Mouse (Mus musculus) embryonic facial prominence, embryonic 11.5 days (tissue): ENCODE results near the gene Mocs3. TPM values are rescaled to one million over a fixed set of nuclear protein-coding genes. Genes with fewer than 3 reads are reported as not detected.

Experiments used
- ATAC-seq: fragments of 200-750 bp; cut with Nextera tagmentation; replicated peaks from 2 replicates; pipeline ENCODE4 v1.8.0; 2017; ENCODE audit warnings: low read depth; ENCODE audit not compliant: insufficient number of reproducible peaks, low FRiP score, low TSS enrichment
- DNase-seq: peaks from one replicate; pipeline ENCODE4 v3.0.0-alpha.2; 2015; ENCODE audit warnings: low spot score
- H3K27ac ChIP-seq: fragments of 300-500 bp; sonication (generic); replicated peaks from 2 replicates; pipeline ENCODE4 v1.5.1; 2014; ENCODE audit warnings: mild to moderate bottlenecking, low read depth, low read length, control low read depth
- H3K27me3 ChIP-seq: fragments of 300-500 bp; sonication (generic); 2 replicates; pipeline ENCODE4 v1.6.1; 2014; ENCODE audit warnings: mild to moderate bottlenecking, low read length, moderate library complexity, mixed read lengths; ENCODE audit not compliant: control insufficient read depth, insufficient read depth
- H3K36me3 ChIP-seq: fragments of 300-500 bp; sonication (generic); replicated peaks from 2 replicates; pipeline ENCODE4 v1.6.1; 2014; ENCODE audit warnings: low read depth, mild to moderate bottlenecking, low read length, moderate library complexity, mixed read lengths; ENCODE audit not compliant: control insufficient read depth, insufficient read depth
- H3K4me1 ChIP-seq: fragments of 300-500 bp; sonication (generic); 2 replicates; pipeline ENCODE4 v1.6.1; 2014; ENCODE audit warnings: low read length, mixed read lengths; ENCODE audit not compliant: control insufficient read depth, insufficient read depth
- H3K4me2 ChIP-seq: fragments of 300-500 bp; sonication (generic); 2 replicates; pipeline ENCODE4 v1.6.1; 2014; ENCODE audit warnings: low read depth, mild to moderate bottlenecking, control low read depth, low read length, moderate library complexity
- H3K4me3 ChIP-seq: fragments of 300-500 bp; sonication (generic); 2 replicates; pipeline ENCODE4 v1.5.1; 2014; ENCODE audit warnings: low read depth, low read length, control low read depth
- H3K9ac ChIP-seq: fragments of 300-500 bp; sonication (generic); replicated peaks from 2 replicates; pipeline ENCODE4 v1.6.1; 2014; ENCODE audit warnings: mild to moderate bottlenecking, control low read depth, low read length
- H3K9me3 ChIP-seq: fragments of 300-500 bp; sonication (generic); replicated peaks from 2 replicates; pipeline ENCODE4 v1.6.1; 2016; ENCODE audit warnings: mild to moderate bottlenecking, low read length, inconsistent platforms, mixed read lengths; ENCODE audit not compliant: control insufficient read depth
- WGBS: fragments of 180-500 bp; shearing (Covaris S2); extraction: QIAGEN DNeasy Blood & Tissue Kit; methylation state at CpG from one replicate; pipeline ENCODE4 v1.1.7; 2014; 5-methylcytosine and 5-hydroxymethylcytosine counted together
- polyA plus RNA-seq: library from polyadenylated mRNA; unstranded; fragments of >200 nt; fragmentation: Nextera tagmentation; extraction: Ambion mirVana; gene quantifications from 2 replicates; pipeline ENCODE4 v1.2.1, GENCODE M21; 2014

Gene Mocs3
- polyA plus RNA-seq, 1 experiment from 2014 or later, result 7.6 TPM

- no peak overlapping the region for H3K27ac ChIP-seq
- peaks cover 4% of the 10 kb centered on the region for H3K4me1 ChIP-seq
- no peak; the same call in 1 of the 2 replicates for ATAC-seq
- H3K4me3 ChIP-seq, result peak overlapping the region; percentile 100
- peak overlapping the region; percentile 88 for H3K9ac ChIP-seq
- WGBS, result 20% methylated on average over 41 of the region's 41 CpGs
- H3K4me2 ChIP-seq, result peak overlapping the region; percentile 99
- no peak for DNase-seq
- peaks cover 2% of the 10 kb centered on the region; the same call in 1 of the 2 replicates for H3K36me3 ChIP-seq
- H3K27me3 ChIP-seq, result no peaks in the 10 kb centered on the region
- H3K9me3 ChIP-seq, result no peaks in the 10 kb centered on the region
These were observed 1.1 kb upstream of the Mocs3 start for GRCm38 (mm10) chr2:168229116-168230025.

DNA sequence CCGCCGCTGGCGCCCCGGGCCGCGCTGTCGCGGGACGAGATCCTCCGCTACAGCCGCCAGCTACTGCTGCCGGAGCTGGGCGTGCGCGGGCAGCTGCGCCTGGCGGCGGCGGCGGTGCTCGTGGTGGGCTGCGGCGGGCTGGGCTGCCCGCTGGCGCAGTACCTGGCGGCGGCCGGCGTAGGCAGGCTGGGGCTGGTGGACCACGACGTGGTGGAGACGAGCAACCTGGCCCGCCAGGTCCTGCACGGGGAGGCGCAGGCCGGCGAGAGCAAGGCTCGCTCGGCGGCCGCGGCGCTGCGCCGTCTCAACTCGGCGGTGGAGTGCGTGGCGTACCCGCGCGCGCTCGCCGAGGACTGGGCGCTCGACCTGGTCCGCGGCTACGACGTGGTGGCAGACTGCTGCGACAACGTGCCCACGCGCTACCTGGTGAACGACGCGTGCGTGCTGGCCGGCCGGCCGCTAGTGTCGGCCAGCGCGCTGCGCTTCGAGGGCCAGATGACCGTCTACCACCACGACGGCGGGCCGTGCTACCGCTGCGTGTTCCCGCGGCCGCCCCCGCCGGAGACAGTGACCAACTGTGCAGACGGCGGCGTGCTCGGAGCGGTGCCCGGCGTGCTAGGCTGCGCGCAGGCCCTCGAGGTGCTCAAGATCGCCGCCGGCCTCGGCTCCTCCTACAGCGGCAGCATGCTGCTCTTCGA lies 500 bp downstream of the Mocs3 start:
- H3K36me3 ChIP-seq, result no peaks in the 10 kb centered on the region; the same call in 1 of the 2 replicates
- H3K9me3 ChIP-seq, result no peaks in the 10 kb centered on the region
- peak overlapping the region; percentile 100 for H3K4me3 ChIP-seq
- ATAC-seq, result peak; percentile 49
- peaks cover 4% of the 10 kb centered on the region for H3K4me1 ChIP-seq
- 3% methylated on average over 81 of the region's 105 CpGs for WGBS
- peak overlapping the region; percentile 88 for H3K9ac ChIP-seq
- DNase-seq, result no peak
- peak overlapping the region; percentile 99 for H3K4me2 ChIP-seq
- H3K27me3 ChIP-seq, result no peaks in the 10 kb centered on the region
- H3K27ac ChIP-seq, result peak overlapping the region; percentile 68; the same call in 1 of the 2 replicates

- Histone ChIP-seq H3K9ac (peak overlapping the region; percentile 88), H3K4me2 (peak overlapping the region; percentile 99), H3K4me3 (peak overlapping the region; percentile 100), H3K27ac (no peak overlapping the region), H3K27me3 (no peaks in the 10 kb centered on the region), H3K36me3 (no peaks in the 10 kb centered on the region; the same call in 1 of the 2 replicates), H3K9me3 (no peaks in the 10 kb centered on the region), H3K4me1 (peaks cover 4% of the 10 kb centered on the region)
- 64% methylated on average over 33 of the region's 33 CpGs for WGBS
- DNase-seq, result no peak
- ATAC-seq, result no peak
These were observed 1.0 kb downstream of the Mocs3 start for GRCm38 (mm10) chr2:168231471-168231829.

- 90% methylated on average over 5 of the region's 5 CpGs for WGBS
- no peak overlapping the region for H3K4me2 ChIP-seq
- no peak overlapping the region for H3K9ac ChIP-seq
- no peaks in the 10 kb centered on the region for H3K9me3 ChIP-seq
- H3K4me1 ChIP-seq, result peaks cover 4% of the 10 kb centered on the region
- no peaks in the 10 kb centered on the region for H3K36me3 ChIP-seq
- H3K4me3 ChIP-seq, result no peak overlapping the region
- no peak for ATAC-seq
- DNase-seq, result no peak
- no peak overlapping the region for H3K27ac ChIP-seq
- H3K27me3 ChIP-seq, result no peaks in the 10 kb centered on the region
These were observed 2.9 kb downstream of the Mocs3 start for GRCm38 (mm10) chr2:168233286-168233685.

DNA sequence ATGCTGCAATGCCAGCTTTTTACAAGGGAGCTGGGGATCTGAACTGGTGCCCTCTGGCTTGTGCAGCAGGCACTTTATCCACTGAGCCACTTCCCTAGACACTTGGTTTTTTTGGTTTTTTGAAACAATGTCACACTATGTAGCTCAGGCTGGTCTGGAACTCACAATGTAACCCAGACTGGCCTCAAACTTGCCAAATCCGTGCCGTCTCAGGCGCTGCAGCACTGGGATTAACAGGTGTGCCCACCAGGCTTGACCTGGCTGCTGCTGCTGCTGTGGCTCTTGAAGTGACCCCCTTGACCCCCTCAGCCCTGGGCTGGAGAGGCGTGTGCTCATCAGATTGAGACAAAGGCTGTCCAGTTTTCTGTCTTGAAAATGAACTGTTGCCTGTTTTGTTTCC lies 7.9 kb downstream of the Mocs3 start:
- Histone ChIP-seq H3K9ac (no peak overlapping the region), H3K4me1 (no peaks in the 10 kb centered on the region), H3K36me3 (no peaks in the 10 kb centered on the region), H3K4me3 (no peak overlapping the region), H3K4me2 (no peak overlapping the region), H3K27ac (no peak overlapping the region), H3K9me3 (no peaks in the 10 kb centered on the region), H3K27me3 (no peaks in the 10 kb centered on the region)
- ATAC-seq (no peak), DNase-seq (no peak)
- 86% methylated on average over 4 of the region's 4 CpGs for WGBS

- ATAC-seq, result 0 out of 2 replicates have a peak, but pooled peaks have one; percentile 23
These were observed 12.4 kb downstream of the Mocs3 start for GRCm38 (mm10) chr2:168242841-168243240.

DNA sequence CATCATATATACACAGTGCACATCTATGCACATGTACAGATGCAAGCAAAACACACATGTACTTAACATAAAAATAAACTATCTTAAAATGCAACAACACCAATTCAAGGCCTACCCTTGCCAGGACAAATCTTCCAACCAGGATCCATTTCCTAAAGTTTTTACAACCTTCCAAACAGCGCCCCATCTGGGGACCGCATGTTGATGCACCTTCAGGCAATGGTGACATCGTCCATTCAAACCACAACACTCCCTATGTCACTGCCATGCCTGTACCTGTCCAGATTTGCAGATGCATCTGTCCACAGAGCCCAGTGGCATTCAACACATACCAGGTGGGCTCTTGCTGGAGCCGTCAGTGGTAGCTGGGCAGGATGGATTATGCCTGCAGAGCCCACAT lies 12.9 kb downstream of the Mocs3 start:
- H3K9me3 ChIP-seq, result no peaks in the 10 kb centered on the region
- no peak overlapping the region for H3K4me3 ChIP-seq
- no peaks in the 10 kb centered on the region for H3K36me3 ChIP-seq
- H3K4me1 ChIP-seq, result no peaks in the 10 kb centered on the region
- H3K27me3 ChIP-seq, result no peaks in the 10 kb centered on the region
- H3K27ac ChIP-seq, result no peak overlapping the region
- 76% methylated on average over 4 of the region's 4 CpGs for WGBS
- ATAC-seq (no peak), DNase-seq (no peak)
- no peak overlapping the region for H3K4me2 ChIP-seq
- no peak overlapping the region for H3K9ac ChIP-seq

More at GRCm38 (mm10) chr2:168242841-168243240, 12.4 kb downstream of the Mocs3 start:
- no peaks in the 10 kb centered on the region for H3K4me1 ChIP-seq
- no peak overlapping the region for H3K4me2 ChIP-seq
- H3K9ac ChIP-seq, result no peak overlapping the region
- no peaks in the 10 kb centered on the region for H3K36me3 ChIP-seq
- no peaks in the 10 kb centered on the region for H3K9me3 ChIP-seq
- no peak for DNase-seq
- no peaks in the 10 kb centered on the region for H3K27me3 ChIP-seq
- H3K4me3 ChIP-seq, result no peak overlapping the region
- no peak overlapping the region for H3K27ac ChIP-seq

DNA sequence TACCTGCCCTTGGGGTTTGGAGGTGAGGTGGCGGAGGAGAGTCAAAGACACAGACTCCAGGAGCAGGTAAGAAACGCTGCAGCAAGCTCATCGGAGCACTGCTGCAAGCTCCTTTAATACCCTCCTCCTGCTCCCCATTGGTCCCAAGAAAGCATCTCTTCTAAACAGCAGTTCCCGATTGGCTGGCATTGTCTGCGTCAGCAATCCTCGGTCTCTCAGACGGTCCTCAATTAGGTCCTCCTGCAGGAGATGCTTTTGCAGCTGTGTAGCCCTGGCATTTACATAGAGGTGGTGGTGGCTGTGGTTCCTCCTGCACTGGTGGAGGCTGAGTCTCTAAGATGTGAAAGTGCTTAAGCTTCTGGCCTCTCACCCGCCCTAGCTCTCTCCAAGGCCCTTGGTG lies 15.1 kb downstream of the Mocs3 start:
- no peaks in the 10 kb centered on the region for H3K4me1 ChIP-seq
- no peak overlapping the region for H3K4me3 ChIP-seq
- H3K36me3 ChIP-seq, result no peaks in the 10 kb centered on the region
- H3K4me2 ChIP-seq, result no peak overlapping the region
- no peak for ATAC-seq
- H3K27me3 ChIP-seq, result no peaks in the 10 kb centered on the region
- no peak for DNase-seq
- no peak overlapping the region for H3K9ac ChIP-seq
- whole genome bisulfite sequencing, result 34% methylated on average over 8 of the region's 8 CpGs
- H3K27ac ChIP-seq, result no peak overlapping the region
- no peaks in the 10 kb centered on the region for H3K9me3 ChIP-seq
